Mouse (Mus musculus): ENCODE measurements around the gene Atat1.

DNA sequence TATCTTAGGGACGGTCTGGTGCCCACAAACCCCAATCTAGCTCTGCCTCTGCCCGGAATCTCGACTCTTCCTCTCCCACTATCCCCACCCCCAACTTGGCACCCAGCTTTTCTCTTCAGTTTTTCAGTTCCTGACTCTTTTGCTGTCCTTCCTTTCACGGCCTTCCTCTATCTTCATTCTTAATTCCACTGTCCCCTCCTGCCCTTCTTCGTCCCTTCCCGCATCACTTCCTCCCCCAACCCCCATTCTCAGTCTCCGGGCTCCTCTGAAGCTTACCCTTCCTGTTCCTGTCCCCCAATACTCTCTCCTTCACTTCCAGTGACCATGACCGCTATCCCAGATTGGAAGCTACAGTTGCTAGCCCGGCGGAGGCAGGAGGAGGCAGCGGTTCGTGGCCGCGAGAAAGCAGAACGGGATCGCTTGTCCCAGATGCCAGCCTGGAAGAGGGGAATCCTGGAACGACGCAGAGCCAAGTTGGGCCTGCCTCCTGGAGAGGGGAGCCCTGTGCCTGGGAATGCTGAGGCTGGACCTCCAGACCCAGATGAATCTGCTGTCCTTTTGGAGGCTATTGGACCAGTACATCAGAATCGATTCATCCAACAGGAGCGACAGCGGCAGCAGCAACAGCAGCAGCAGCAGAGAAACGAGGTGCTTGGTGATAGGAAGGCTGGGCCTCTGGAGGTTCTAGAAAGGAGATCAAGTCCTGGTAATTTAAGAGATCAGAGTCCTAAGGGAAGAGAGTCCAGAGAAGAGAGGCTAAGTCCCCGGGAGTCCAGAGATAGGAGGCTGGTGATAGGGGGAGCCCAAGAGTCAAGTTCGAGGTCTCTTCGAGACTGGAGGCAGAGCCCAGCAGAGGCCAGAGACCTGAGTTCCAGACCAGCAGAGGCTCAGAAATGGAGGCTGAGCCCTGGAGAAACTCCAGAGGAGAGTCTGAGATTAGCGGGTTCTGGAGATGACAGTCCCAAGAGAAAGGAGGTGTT lies 42.7 kb downstream of the Atat1 start:
- TF ChIP-seq GATA1 (IDR thresholded peaks at IDR 0.05; ENCODE audit: borderline replicate concordance, low read length): no peak
- TF ChIP-seq FLI1 (IDR thresholded peaks at IDR 0.05; ENCODE audit: low read length): no peak
